8 mouse cellular contexts compared by ENCODE assay signal in genomic region chr7:65643861-65644421, GRCm38 (mm10). TPM values are rescaled to one million over a fixed set of nuclear protein-coding genes. Genes with fewer than 3 reads are reported as not detected.
DNase-seq lines count a peak whose midpoint lies in the region; ATAC-seq lines count a peak whose summit lies in the region.

No protein-coding gene starts in this region.

- H3K27me3 ChIP-seq in kidney, embryonic 16.5 days (ENCODE audit: insufficient read depth, low read length): peaks cover 7% of the 10 kb centered on the region
- H3K27me3 ChIP-seq in forebrain, embryonic 13.5 days: peaks cover 8% of the 10 kb centered on the region; the same call in 1 of the 2 replicates
- peaks cover 12% of the 10 kb centered on the region for H3K27me3 ChIP-seq in limb, embryonic 10.5 days (ENCODE audit: low read depth, poor library complexity, severe bottlenecking)
- H3K27me3 ChIP-seq in midbrain, embryonic 15.5 days (replicated peaks): no peaks in the 10 kb centered on the region

- peaks cover 7% of the 10 kb centered on the region; the same call in 1 of the 2 replicates for H3K4me1 ChIP-seq in kidney, embryonic 16.5 days (ENCODE audit: insufficient read depth, low read length)
- H3K4me1 ChIP-seq in forebrain, embryonic 13.5 days: 0 out of 2 replicates have a peak, but pooled peaks cover 4% of the 10 kb centered on the region
- peaks cover 6% of the 10 kb centered on the region for H3K4me1 ChIP-seq in limb, embryonic 10.5 days
- H3K4me1 ChIP-seq in midbrain, embryonic 15.5 days: peaks cover 11% of the 10 kb centered on the region; the same call in 1 of the 2 replicates

- ATAC-seq in kidney, embryonic 16.5 days (ENCODE audit: low FRiP score, low TSS enrichment): peak; percentile 11; the same call in 1 of the 2 replicates
- peak; percentile 15 for ATAC-seq in forebrain, embryonic 13.5 days
- ATAC-seq in midbrain, embryonic 15.5 days (replicated peaks): peak; percentile 10
- no peak for ATAC-seq in monocyte, adult 5-6 weeks (replicated peaks; ENCODE audit: insufficient number of reproducible peaks, low FRiP score, low TSS enrichment, poor library complexity, severe bottlenecking)

- peaks cover 11% of the 10 kb centered on the region for H3K36me3 ChIP-seq in kidney, embryonic 16.5 days (ENCODE audit: insufficient read depth, low read length)
- H3K36me3 ChIP-seq in forebrain, embryonic 13.5 days (ENCODE audit: poor library complexity, severe bottlenecking): peaks cover 12% of the 10 kb centered on the region
- H3K36me3 ChIP-seq in limb, embryonic 10.5 days: no peaks in the 10 kb centered on the region
- peaks cover 4% of the 10 kb centered on the region; the same call in 1 of the 2 replicates for H3K36me3 ChIP-seq in midbrain, embryonic 15.5 days (replicated peaks)

- WGBS in kidney, embryonic 16.5 days: 27% methylated on average over 6 of the region's 6 CpGs
- whole genome bisulfite sequencing in forebrain, embryonic 13.5 days: 34% methylated on average over 6 of the region's 6 CpGs
- 44% methylated on average over 6 of the region's 6 CpGs for WGBS in limb, embryonic 10.5 days
- 26% methylated on average over 6 of the region's 6 CpGs for WGBS in midbrain, embryonic 15.5 days

- no peaks in the 10 kb centered on the region for H3K9me3 ChIP-seq in kidney, embryonic 16.5 days (ENCODE audit: low read length)
- 0 out of 2 replicates have a peak, but pooled peaks cover 3% of the 10 kb centered on the region for H3K9me3 ChIP-seq in forebrain, embryonic 13.5 days (replicated peaks)
- H3K9me3 ChIP-seq in limb, embryonic 10.5 days (replicated peaks): no peaks in the 10 kb centered on the region
- no peaks in the 10 kb centered on the region for H3K9me3 ChIP-seq in midbrain, embryonic 15.5 days

- H3K4me3 ChIP-seq in kidney, embryonic 16.5 days (ENCODE audit: low read length): peak overlapping the region; percentile 74
- H3K4me3 ChIP-seq in forebrain, embryonic 13.5 days: peak overlapping the region; percentile 63
- peak overlapping the region; percentile 69 for H3K4me3 ChIP-seq in limb, embryonic 10.5 days
- peak overlapping the region; percentile 60 for H3K4me3 ChIP-seq in midbrain, embryonic 15.5 days

- H3K27ac ChIP-seq in kidney, embryonic 16.5 days (ENCODE audit: low read length): no peak overlapping the region
- H3K27ac ChIP-seq in forebrain, embryonic 13.5 days: no peak overlapping the region
- no peak overlapping the region for H3K27ac ChIP-seq in limb, embryonic 10.5 days
- H3K27ac ChIP-seq in midbrain, embryonic 15.5 days: peak overlapping the region; percentile 86

- peak overlapping the region; percentile 87 for H3K4me2 ChIP-seq in kidney, embryonic 16.5 days (replicated peaks; ENCODE audit: low read depth, low read length)
- peak overlapping the region; percentile 69 for H3K4me2 ChIP-seq in forebrain, embryonic 13.5 days
- H3K4me2 ChIP-seq in midbrain, embryonic 15.5 days: peak overlapping the region; percentile 72

- no peak overlapping the region for H3K9ac ChIP-seq in kidney, embryonic 16.5 days (replicated peaks; ENCODE audit: low read length)
- no peak overlapping the region for H3K9ac ChIP-seq in forebrain, embryonic 13.5 days
- peak overlapping the region; percentile 34; the same call in 1 of the 2 replicates for H3K9ac ChIP-seq in midbrain, embryonic 15.5 days

- no peak for DNase-seq in kidney, postnatal 14 days
- no peak for DNase-seq in limb, embryonic 10.5 days (ENCODE audit: low spot score)
- DNase-seq in kidney, postnatal 10 days: no peak
- DNase-seq in ovary, postnatal 36 days (ENCODE audit: low spot score): no peak

RNA-seq across cellular contexts. Expression of gene Tarsl2, which starts 0.8 kb away (rescaled TPM):
- polyA plus RNA-seq in kidney, embryonic 16.5 days (2015; fragmentation: Nextera tagmentation; extraction: Ambion mirVana): 9.8 and 11.0 TPM in 2 replicates
- 11.1 and 11.6 TPM in 2 replicates for polyA plus RNA-seq in forebrain, embryonic 13.5 days (2015; fragmentation: Nextera tagmentation; extraction: Ambion mirVana)
- 4.4 and 6.2 TPM in 2 replicates for polyA plus RNA-seq in limb, embryonic 10.5 days (2016; fragmentation: Nextera tagmentation; extraction: Ambion mirVana)
- 16.1 and 16.5 TPM in 2 replicates for polyA plus RNA-seq in midbrain, embryonic 15.5 days (2015; fragmentation: Nextera tagmentation; extraction: Ambion mirVana)
- total RNA-seq in monocyte, adult 5-6 weeks (2017): 0.85 to 5.6 TPM (median 3.8 TPM) in 3 replicates

RNA-seq across cellular contexts. Expression of gene Tm2d3, which starts 47.0 kb away (rescaled TPM):
- polyA plus RNA-seq in kidney, embryonic 16.5 days (2015; fragmentation: Nextera tagmentation; extraction: Ambion mirVana): 103 and 107 TPM in 2 replicates
- polyA plus RNA-seq in forebrain, embryonic 13.5 days (2015; fragmentation: Nextera tagmentation; extraction: Ambion mirVana): 80.9 and 84.7 TPM in 2 replicates
- polyA plus RNA-seq in limb, embryonic 10.5 days (2016; fragmentation: Nextera tagmentation; extraction: Ambion mirVana): 73.3 and 75.1 TPM in 2 replicates
- polyA plus RNA-seq in midbrain, embryonic 15.5 days (2015; fragmentation: Nextera tagmentation; extraction: Ambion mirVana): 80.8 and 81.4 TPM in 2 replicates
- 24.1 to 61.5 TPM (median 39.1 TPM) in 3 replicates for total RNA-seq in monocyte, adult 5-6 weeks (2017)
